Mouse (Mus musculus) cerebellum, adult 9-11 months (tissue): Measurements from ENCODE around the gene Kcnh7.
"Not testable (repeated sequence)": the region's sequence is repeated elsewhere in the genome, so short reads cannot be mapped to it uniquely, and the experiment has no call there.

Experiments
- DNase-seq: peaks from one replicate; pipeline ENCODE4 v3.0.0; 2022

Gene Kcnh7

DNA sequence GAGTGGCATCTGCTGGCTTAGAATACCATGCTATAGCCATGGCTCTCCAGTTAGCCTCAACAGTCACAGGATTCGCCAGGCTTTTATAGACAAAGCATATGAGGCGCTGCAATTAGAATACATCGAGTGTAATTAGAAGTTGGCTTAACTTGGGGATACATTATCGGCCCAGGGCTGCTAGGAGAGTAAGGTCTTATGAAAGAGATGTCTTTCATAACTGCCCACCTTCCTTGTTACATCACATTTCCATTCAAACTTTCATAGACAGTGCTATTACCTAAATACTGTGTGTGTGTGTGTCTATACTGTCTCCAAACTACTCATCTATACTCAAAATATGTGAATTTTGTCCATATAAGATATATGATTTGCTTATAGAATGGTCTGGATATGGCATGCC is 468.8 kb downstream of the Kcnh7 start:
- DNase-seq: no peak

DNA sequence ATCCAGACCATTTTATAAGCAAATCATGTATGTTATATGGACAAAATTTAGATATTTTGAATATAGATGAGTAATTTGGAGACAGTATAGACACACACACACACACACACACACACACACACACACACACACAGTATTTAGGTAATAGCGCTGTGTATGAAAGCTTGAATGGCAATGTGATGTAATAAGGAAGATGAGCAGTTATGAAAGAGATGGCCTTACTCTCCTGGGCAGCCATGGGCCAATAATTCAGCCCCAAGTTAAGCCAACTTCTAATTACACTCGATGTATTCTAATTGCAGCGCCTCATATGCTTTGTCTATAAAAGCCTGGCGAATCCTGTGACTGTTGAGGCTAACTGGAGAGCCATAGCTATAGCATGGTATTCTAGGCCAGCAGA is 469.7 kb downstream of the Kcnh7 start:
- DNase-seq: not testable (repeated sequence)

DNA sequence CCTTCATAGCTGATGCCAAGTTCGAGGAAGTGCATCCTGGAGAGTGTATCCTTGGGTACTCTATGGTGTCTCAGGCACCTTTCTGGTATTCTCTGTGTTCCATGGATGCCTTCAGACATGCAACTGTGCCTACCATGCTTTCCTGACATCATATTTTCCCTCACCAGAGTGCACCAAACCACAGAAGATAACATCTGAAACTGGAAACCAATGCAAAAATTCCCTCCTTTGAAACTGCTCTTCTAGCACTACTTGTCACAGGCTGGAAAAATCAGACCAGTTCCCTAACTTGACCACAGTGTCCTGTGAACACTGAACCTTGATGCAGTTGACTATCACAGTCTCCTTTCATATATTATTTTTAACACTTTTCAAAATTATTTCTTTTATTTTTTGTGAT is 474.5 kb downstream of the Kcnh7 start:
- no peak for DNase-seq

DNA sequence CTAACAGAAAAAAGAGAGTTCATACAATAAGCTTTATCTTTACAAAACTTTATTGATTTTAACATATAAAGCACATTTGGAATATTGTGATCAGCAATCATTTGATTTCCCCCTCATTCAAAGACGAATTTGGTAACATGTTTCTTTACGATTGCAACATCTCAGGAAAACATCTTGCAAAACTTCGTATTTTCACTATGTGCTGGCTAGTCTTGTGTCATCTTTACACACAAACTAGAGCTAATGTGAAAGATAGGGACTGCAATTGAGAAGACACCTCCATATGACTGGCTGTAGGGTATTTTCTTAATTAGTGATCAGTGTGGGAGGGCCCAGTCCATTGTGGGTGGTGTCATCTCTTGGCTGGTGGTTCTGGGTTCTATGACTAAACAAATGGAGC is 477.8 kb downstream of the Kcnh7 start:
- DNase-seq: no peak

DNA sequence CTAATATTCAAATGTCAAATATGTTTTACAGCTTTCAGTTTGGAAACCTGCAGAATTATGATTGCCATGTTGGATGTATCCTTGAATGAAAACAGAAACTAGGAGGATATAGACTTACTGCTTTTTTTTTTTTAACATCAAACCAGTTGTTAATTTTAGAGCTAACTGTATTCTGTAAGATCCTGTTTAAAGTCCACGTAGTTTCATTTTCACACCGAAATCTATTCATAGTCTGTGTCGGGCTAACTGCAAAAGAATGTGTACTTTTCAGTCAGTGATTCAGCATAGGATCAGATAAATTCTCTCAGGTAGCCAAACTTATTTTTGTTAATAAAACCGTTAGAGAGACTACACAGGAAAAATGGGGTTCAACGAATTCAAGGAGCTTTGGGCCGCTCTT is 498.2 kb downstream of the Kcnh7 start:
- no peak for DNase-seq

DNA sequence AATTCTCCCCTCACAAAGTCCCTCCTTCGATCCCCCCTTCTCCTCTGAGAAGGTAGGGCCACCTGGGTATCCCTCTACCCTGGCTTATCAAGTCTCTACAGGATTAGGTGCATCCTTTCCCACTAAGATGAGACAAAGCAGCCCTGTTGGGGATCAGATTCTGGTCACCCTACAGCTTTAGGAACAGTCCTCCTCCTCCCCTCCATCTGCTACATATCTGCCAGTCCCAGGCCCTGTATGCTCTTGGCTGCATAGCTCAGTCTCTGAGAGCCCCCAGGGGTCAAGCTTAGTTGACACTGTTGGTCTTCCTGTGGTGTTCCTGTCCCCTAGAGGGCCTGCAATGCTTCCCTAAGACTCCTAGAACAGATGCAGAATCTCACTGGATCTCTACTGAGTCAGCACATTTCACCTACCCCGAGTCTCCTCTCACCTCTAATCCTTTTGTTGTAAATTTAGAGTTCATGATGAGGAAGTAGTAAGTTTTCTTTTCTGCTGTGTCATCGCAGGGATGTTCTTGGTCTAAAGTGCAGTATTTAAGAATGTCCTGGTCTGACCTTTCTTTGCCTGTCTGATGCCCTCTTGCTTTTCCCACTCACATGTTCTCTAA is 499.0 kb downstream of the Kcnh7 start:
- DNase-seq: no peak

DNA sequence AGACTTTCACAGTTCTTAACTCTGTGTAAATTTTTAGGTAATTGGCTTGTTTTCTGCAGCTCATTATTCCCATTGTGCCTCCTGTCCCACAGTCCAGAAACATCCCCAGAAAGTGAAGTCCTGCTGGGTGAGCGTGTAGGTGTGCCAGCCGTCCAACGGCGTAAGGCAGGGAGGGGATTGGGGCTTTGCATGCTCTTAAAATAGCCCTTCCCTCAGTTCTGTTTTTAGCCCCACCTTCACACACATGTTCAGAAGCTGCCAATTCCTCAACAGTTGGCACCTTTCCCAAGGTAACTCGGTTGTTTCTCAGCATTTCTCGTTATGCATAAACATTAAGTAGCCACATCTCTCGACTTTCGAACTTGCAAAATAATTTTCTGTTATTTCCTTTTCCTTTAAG is 502.4 kb downstream of the Kcnh7 start:
- no peak for DNase-seq

DNA sequence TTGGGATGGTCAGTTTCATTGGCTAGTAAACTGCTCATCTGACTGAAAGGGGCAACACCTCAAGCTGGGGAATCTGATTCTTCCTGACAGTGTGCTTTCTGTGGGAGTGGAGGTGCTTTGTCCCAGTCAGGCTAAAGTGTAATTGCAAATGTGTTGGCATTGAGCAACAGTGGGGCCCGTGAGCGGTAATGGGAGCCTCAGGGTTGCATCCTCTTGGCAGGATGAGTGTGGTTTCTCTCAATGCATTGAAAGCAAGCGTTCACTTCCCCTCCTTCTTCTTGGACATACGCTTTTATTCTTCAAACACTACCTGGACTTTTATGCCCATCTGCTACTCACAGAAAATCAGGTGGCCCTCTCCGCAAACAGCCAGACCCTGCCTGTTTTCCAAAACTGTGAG is 511.3 kb downstream of the Kcnh7 start:
- no peak for DNase-seq

DNA sequence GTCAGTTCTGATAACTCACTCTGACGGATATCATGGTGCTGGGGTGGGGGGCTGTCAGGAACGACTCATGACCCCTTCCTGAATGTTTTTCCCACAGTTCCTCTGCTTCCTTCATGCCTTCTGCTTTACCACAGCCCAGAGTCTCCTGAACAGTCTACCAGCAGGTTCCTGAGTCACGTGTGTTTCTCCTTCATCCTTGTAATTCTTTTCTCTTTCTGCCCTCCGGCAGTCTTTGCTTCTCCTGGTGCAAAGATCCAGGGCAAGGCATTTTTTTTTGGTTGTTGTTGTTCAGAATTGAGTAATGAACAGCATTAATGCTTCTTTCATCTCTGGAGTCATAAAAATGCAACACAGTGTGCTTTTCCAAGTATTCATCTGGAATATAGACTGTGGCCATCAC is 513.3 kb downstream of the Kcnh7 start:
- no peak for DNase-seq

DNA sequence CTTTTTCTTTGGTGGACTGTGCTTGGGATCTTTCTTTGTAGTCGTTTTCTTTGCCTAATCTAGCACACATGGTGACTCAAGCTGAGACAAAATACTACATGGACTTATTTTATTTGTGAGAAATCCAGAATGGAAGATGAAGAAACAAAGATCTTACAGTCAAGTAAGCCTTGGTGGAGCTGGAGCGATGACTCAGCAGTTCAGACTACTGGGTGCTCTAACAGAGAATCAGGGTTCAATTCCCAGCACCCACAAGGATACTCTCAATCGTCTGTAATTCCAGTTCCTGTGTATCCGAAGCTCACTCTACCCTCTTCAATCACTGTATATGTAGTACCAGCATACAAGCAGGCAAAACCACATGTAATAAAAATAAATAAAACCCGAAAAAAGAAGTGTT is 513.8 kb downstream of the Kcnh7 start:
- DNase-seq: no peak

DNA sequence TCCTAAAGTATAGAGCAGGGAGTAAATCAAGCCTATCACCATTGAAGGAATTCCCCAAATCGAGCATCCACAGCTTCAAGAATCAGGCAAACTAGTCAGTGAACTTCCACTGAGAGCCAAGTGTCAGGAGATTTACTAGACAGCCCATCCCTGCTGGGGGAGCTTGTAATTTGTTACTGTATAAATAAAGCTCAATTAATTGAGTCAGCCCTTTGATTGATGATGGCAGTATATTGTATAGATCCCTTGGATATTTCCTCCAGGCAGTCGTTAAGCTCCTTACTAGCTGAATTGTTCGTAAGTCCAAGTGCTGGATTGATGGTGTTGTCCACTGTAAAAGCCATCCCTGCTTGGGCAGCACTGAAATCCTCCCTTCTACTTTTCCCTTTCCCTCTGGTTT is 514.2 kb downstream of the Kcnh7 start:
- DNase-seq: no peak

DNA sequence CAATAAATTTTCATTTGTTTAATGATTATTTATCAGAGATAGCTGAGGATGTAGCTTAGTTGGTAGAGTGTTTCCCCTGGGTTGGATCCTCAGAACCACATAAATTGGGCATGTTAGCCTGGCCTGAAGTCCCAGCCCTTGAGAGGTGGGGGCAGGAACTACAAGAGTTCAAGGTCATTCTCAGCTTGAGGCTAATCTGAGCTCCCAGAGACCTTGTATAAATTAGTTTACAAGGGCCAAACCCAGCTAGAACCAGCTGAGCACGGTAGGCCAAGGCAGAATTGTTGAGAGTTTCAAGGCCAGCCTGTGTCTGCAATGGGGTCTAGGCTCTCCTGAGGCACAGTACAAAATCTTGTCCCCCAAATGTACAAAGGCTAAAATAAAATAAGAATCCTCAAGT is 518.6 kb downstream of the Kcnh7 start:
- DNase-seq: no peak

DNA sequence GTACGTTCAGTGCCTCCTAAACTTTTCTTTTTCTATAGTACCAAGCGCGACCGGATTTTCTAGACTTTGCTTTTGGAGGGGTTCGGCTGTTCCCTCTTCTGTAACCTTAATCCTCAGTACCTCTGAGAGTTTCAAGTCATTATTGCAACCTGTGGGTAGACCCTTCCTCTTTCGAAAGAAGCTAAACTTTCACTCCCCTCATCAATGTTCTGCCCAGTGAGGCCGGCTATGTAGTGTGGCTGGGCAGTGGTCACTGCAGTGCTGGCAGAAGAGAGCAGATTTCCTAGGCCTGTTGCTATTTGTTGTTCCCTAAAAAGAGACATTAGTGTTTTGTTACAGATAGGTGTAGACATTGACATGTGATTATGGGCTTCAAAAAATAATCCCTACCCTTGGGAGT is 519.2 kb downstream of the Kcnh7 start:
- no peak for DNase-seq

DNA sequence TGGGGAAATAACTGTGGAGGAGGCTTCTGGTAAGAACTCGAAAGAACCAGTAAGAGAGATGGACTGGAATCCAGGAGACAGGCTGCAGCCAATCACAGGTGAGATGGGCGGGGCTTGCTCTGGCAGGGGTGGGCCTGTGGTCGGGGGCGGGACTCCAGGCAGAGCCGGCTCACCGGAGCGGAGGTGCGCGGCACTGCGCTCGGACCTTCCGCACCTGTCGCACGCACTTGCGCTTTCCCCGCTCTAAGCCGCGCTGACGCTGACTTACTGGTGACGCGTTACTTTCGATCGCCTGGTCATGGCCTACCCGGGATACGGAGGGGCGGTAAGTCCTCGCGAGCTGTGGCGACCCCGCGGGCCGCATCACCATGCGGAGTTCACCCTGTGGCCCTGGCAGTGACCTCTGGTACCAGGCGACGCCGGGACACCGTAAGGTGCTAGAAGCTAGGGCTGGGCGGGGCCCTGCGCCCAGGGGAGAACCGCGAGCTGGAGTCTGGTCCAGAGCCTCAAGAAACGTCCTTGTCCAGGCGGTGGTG is 519.9 kb downstream of the Kcnh7 start, which contains the start of gene Gca:
Gca (plus strand) TSS at position 151 of the 536 bp plus-strand sequence.
- peak; percentile 68 for DNase-seq

DNA sequence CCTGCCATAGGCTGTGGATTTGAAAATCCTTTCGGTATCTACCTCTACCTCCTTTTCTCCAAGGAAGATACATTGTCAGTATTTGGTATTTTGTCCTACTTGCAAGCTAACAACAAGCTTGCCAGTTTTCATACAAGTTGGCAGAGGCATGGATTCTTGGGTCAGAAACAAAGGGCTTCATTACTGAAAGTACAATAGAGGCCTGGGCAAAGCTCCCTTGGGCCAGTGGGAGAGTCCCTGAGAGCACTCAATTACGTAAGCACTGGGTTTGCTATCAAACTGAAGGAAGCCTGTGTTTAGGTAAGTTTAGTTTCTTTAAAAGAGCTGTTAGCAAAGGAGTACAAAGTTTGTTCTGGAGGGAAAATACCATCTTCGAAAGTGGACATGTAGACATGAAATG is 521.5 kb downstream of the Kcnh7 start:
- peak; percentile 17 for DNase-seq

DNA sequence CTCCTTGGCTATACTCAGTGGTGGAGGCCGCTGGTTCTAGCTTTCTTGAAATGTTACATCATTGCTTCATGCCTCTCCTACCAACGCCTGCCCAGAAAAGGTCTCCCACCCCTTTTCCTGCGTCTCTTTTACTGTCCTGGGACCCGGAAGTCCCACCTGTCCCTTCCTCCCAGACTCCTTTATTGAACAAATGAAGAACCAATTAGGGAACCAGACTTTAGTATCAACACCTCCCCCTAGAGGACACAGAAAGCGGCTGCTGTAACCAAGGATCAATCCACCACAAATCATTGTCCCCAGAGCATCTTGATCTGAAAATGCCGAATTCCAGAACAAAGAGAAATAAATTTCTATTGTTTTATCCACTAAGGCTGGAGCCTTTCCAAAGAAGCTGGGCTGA is 523.5 kb downstream of the Kcnh7 start:
- DNase-seq: no peak

DNA sequence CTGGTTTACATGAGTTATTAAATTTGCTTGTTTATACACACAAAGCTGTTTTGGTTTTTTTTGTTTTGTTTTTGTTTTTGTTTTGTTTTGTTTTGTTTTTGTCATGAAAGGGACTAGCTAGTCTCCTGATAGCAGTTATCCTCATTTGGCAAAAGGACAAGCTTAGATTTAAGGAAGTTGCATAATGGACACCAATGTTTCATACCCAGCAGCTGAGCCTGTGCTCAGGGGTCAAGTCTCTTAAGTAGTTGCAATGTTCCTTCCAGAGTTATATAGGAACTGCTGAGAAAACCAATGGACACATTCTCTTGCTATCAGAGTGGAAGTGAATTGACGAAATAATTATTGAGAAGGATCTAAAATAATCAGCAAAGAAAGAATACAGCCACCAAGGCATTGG is 528.0 kb downstream of the Kcnh7 start:
- no peak for DNase-seq

DNA sequence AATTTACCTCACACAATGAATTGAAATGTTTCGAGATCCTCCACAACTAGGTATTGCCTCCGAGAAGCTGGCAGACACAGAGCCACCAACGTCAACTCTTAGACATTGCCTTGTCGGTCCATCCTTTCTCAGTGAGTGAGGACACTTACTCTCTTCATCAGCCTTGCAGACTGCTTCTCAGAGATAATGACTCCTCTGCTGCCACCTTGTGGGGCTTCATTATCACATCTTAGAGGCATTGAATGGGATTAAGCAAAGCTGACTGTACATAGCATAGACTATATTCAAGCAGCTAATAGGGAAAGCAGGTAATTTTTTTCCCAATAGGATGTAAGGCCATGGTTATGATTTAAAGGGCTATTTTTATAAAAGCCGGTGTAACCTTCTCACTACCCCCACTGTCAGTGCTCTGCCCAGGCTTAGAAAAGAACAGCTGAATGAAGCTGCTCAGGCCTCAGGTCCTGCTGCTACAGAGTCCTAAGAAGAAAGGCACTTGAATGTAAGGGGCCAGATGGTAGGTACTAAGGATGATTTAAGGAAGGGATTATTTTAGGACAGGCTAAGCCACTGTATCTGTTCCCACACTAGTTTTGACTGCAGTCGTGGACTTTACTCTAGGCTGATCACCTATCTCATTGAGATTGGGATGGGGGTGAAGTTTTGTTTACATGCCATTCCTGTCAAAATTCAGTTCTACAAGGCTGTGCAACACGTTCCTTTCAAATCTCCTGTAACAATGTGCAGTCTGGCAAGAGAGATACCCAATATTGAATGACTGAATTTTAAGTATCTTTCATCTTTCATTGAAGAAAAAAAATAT is 529.4 kb downstream of the Kcnh7 start:
- DNase-seq: no peak

DNA sequence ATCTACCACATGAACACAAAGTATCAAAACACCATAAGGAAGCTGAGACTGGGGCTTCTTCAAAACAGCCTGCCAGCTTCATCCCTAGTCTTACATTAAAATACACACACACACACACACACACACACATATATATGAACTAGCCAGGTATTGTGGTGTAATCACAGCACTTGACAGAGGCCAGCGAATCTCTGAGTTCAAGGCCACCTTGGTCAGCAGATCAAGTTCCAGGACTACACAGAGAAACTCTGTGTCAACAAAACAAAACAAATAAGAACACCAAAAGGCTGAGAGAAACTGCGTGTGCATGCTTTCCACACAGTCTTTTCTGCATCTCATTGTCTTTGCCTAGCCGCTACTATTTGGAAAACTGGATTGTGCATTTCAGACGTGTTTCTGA is 531.6 kb downstream of the Kcnh7 start:
- DNase-seq: no peak

DNA sequence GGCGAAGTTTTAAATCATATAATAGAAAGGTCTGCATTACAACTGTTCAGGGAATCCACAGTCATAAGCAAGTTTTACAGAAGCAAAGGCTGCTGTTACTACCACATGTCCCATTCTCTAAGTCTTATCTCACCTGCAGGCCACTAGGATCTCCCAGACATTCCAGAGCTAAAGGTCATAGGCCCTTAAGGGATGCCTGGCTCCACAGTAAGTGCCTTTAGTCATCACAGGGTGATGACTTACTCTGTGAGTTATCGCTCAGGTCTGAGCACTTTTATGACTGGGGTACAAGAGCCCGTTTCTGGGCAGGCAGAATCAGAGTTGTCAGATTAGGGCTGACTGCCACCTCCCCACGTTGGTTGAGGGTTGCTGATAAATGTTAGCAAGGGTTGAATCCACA is 532.2 kb downstream of the Kcnh7 start:
- DNase-seq: no peak

DNA sequence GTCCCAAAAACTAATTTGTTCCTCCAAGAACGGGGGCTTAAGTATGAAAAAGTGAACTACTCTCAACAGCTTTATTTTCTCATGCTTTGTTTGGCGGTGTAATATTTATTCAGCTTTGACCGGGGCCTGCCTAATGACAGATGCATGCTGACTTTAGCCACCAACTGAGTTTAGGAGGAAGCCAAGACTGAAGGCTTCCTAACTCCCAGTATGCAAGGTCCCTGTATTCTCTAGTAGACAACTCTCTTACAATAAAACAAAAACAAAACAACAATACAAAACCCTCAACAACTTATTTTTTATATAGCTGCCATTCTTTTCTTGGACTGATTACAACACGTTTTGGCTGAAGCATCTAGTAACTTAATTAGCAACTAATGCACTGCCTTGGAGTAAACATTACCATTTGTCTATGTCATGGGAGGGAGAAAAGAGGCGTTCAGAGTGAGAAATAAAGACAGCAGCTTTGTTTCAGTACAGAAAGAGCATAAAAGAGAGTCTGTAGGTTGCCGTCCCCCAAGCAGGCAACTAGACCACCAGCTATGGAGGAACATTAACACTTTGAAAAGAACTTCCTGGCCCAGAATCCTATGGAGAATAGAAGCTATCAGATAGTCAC is 537.3 kb downstream of the Kcnh7 start:
- no peak for DNase-seq

DNA sequence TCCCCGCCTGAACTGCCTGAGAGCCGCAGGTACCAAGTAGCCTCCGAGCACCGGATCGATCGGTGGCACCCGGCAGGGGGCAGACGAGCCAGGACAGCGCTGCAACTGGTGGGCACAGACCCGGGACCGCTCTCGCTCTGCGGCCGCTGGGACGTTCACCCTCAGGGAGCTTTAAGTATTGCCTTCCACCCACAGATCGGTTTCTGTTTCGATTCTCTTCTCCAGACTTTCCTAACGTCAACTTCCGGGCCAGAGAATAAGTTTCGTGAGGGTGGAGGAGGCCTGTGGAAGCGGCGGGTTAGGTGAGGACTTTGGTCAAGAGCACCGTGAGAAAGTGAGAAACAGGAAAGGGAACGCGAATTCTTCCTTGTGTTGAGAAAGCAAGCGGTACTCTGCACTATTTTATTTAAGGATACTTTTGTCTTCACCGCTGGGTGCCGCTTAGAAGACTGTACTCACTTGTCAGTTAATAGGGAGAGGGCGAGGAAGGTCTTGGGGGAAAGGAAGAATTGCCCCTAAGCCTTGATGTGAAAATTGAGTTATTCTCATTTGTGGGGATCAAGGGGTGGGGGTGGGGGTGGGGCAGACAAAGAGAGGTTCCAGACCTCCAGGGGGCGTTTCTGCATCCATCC is 538.0 kb downstream of the Kcnh7 start, which contains the start of gene Ifih1:
Ifih1 (minus strand) TSS at position 242 of the 632 bp plus-strand sequence.
- DNase-seq: no peak

DNA sequence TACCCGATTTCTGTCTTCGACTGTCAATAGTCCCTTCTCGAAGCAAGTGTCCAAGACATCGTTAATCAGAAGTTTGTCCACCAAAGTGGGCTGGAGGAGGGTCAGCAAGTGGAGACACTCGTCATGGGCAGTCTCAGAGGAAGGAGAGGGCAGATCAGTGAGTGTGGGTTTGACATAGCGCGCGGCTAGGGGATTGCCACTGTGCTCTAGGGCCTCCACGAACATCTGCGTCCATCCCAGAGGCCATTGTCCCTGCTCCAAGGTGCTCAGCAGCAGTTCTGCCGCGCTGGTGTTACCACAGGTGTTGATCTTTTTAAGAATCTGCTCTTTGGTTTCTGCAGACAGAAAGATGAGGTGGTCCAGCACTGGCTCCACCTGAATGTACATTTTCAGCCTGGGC is 538.6 kb downstream of the Kcnh7 start:
- DNase-seq: no peak
